Mouse (Mus musculus): Measurements from ENCODE around the gene B230217C12Rik. TPM values are rescaled to one million over a fixed set of nuclear protein-coding genes. Genes with fewer than 3 reads are reported as not detected.
A peak's percentile ranks its signal among the peaks of the same experiment; 100 is the strongest.
"Not testable (repeated sequence)": the region's sequence is repeated elsewhere in the genome, so short reads cannot be mapped to it uniquely, and the experiment has no call there.

B230217C12Rik gene
- polyA plus RNA-seq, 1 experiment = not detected

- WGBS = 77% methylated on average over 3 of the region's 3 CpGs
- no peak overlapping the region for H3K27ac ChIP-seq (ENCODE audit: control insufficient read depth, insufficient read depth, low read depth, low read length, poor library complexity)
- no peaks in the 10 kb centered on the region for H3K4me1 ChIP-seq (ENCODE audit: control insufficient read depth, insufficient read depth, low read length)
- H3K4me3 ChIP-seq (replicated peaks; ENCODE audit: control insufficient read depth, low read depth, low read length) = no peak overlapping the region
- no peak for TF ChIP-seq CTCF (IDR thresholded peaks at IDR 0.05; ENCODE audit: control insufficient read depth, insufficient read depth, low read length)
- TF ChIP-seq POLR2A (IDR thresholded peaks at IDR 0.05; ENCODE audit: borderline replicate concordance, control insufficient read depth, low read depth, low read length) = no peak
These were observed 27.0 kb downstream of the B230217C12Rik start for GRCm38 (mm10) chr11:97867591-97867990.

- not testable (repeated sequence) for H3K4me3 ChIP-seq (replicated peaks; ENCODE audit: control insufficient read depth, low read depth, low read length); H3K27ac ChIP-seq (ENCODE audit: control insufficient read depth, insufficient read depth, low read depth, low read length, poor library complexity)
- WGBS = 74% methylated on average over 5 of the region's 5 CpGs
These were observed 31.8 kb downstream of the B230217C12Rik start for GRCm38 (mm10) chr11:97872378-97872777.

GRCm38 (mm10) chr11:97874396-97874795, 33.8 kb downstream of the B230217C12Rik start:
- no peak overlapping the region for H3K27ac ChIP-seq (ENCODE audit: control insufficient read depth, insufficient read depth, low read depth, low read length, poor library complexity)
- WGBS = 80% methylated on average over 1 of the region's 1 CpGs
- TF ChIP-seq POLR2A (IDR thresholded peaks at IDR 0.05; ENCODE audit: borderline replicate concordance, control insufficient read depth, low read depth, low read length) (no peak), CTCF (IDR thresholded peaks at IDR 0.05; ENCODE audit: control insufficient read depth, insufficient read depth, low read length) (no peak)
- H3K4me1 ChIP-seq (ENCODE audit: control insufficient read depth, insufficient read depth, low read length) = no peaks in the 10 kb centered on the region
- no peak overlapping the region for H3K4me3 ChIP-seq (replicated peaks; ENCODE audit: control insufficient read depth, low read depth, low read length)

More at GRCm38 (mm10) chr11:97872378-97872777, 31.8 kb downstream of the B230217C12Rik start:
- H3K4me1 ChIP-seq (ENCODE audit: control insufficient read depth, insufficient read depth, low read length) = not testable (repeated sequence)

- WGBS = 86% methylated on average over 2 of the region's 2 CpGs
- TF ChIP-seq CTCF (IDR thresholded peaks at IDR 0.05; ENCODE audit: control insufficient read depth, insufficient read depth, low read length) (no peak), POLR2A (IDR thresholded peaks at IDR 0.05; ENCODE audit: borderline replicate concordance, control insufficient read depth, low read depth, low read length) (no peak)
- no peak overlapping the region for H3K4me3 ChIP-seq (replicated peaks; ENCODE audit: control insufficient read depth, low read depth, low read length)
- H3K27ac ChIP-seq (ENCODE audit: control insufficient read depth, insufficient read depth, low read depth, low read length, poor library complexity) = no peak overlapping the region
- no peaks in the 10 kb centered on the region for H3K4me1 ChIP-seq (ENCODE audit: control insufficient read depth, insufficient read depth, low read length)
These were observed 36.8 kb downstream of the B230217C12Rik start for GRCm38 (mm10) chr11:97877341-97877740.

- 81% methylated on average over 4 of the region's 4 CpGs for WGBS
- no peak for TF ChIP-seq CTCF (IDR thresholded peaks at IDR 0.05; ENCODE audit: control insufficient read depth, insufficient read depth, low read length)
- TF ChIP-seq POLR2A (IDR thresholded peaks at IDR 0.05; ENCODE audit: borderline replicate concordance, control insufficient read depth, low read depth, low read length) = no peak
- no peak overlapping the region for H3K4me3 ChIP-seq (replicated peaks; ENCODE audit: control insufficient read depth, low read depth, low read length)
- no peak overlapping the region for H3K27ac ChIP-seq (ENCODE audit: control insufficient read depth, insufficient read depth, low read depth, low read length, poor library complexity)
- H3K4me1 ChIP-seq (ENCODE audit: control insufficient read depth, insufficient read depth, low read length) = no peaks in the 10 kb centered on the region
These were observed 39.8 kb downstream of the B230217C12Rik start for GRCm38 (mm10) chr11:97880362-97880761.

GRCm38 (mm10) chr11:97883542-97883917, 43.0 kb downstream of the B230217C12Rik start:
- WGBS = 5% methylated on average over 26 of the region's 26 CpGs
- TF ChIP-seq POLR2A (IDR thresholded peaks at IDR 0.05; ENCODE audit: borderline replicate concordance, control insufficient read depth, low read depth, low read length) (peak; percentile 45; the same call in 1 of the 2 replicates), CTCF (IDR thresholded peaks at IDR 0.05; ENCODE audit: control insufficient read depth, insufficient read depth, low read length) (no peak)
- H3K4me3 ChIP-seq (replicated peaks; ENCODE audit: control insufficient read depth, low read depth, low read length) = peak overlapping the region; percentile 81
- H3K4me1 ChIP-seq (ENCODE audit: control insufficient read depth, insufficient read depth, low read length) = no peaks in the 10 kb centered on the region
- H3K27ac ChIP-seq (ENCODE audit: control insufficient read depth, insufficient read depth, low read depth, low read length, poor library complexity) = peak overlapping the region; percentile 75

GRCm38 (mm10) chr11:97883918-97884600, 43.5 kb downstream of the B230217C12Rik start, which contains the start of gene Fbxo47:
Gene Fbxo47, minus strand, starts transcription at chr11:97884154.
- TF ChIP-seq CTCF (IDR thresholded peaks at IDR 0.05; ENCODE audit: control insufficient read depth, insufficient read depth, low read length) (peak; percentile 60), POLR2A (IDR thresholded peaks at IDR 0.05; ENCODE audit: borderline replicate concordance, control insufficient read depth, low read depth, low read length) (peak; percentile 53; the same call in 1 of the 2 replicates)
- H3K4me1 ChIP-seq (ENCODE audit: control insufficient read depth, insufficient read depth, low read length) = no peaks in the 10 kb centered on the region
- H3K4me3 ChIP-seq (replicated peaks; ENCODE audit: control insufficient read depth, low read depth, low read length) = peak within 1 kb of the TSS; percentile 92
- H3K27ac ChIP-seq (ENCODE audit: control insufficient read depth, insufficient read depth, low read depth, low read length, poor library complexity) = peak within 1 kb of the TSS; percentile 80
- under 1% methylated on average over 37 of the region's 37 CpGs for WGBS

GRCm38 (mm10) chr11:97884601-97885185, 44.1 kb downstream of the B230217C12Rik start:
- peak overlapping the region; percentile 92 for H3K4me3 ChIP-seq (replicated peaks; ENCODE audit: control insufficient read depth, low read depth, low read length)
- no peak overlapping the region; the same call in 1 of the 2 replicates for H3K27ac ChIP-seq (ENCODE audit: control insufficient read depth, insufficient read depth, low read depth, low read length, poor library complexity)
- WGBS = 28% methylated on average over 7 of the region's 7 CpGs
- TF ChIP-seq POLR2A (IDR thresholded peaks at IDR 0.05; ENCODE audit: borderline replicate concordance, control insufficient read depth, low read depth, low read length) (no peak), CTCF (IDR thresholded peaks at IDR 0.05; ENCODE audit: control insufficient read depth, insufficient read depth, low read length) (no peak)
- no peaks in the 10 kb centered on the region for H3K4me1 ChIP-seq (ENCODE audit: control insufficient read depth, insufficient read depth, low read length)

All from bone marrow, adult 2 months (tissue).